Mouse (Mus musculus) kidney, embryonic 15.5 days (tissue): Measurements from ENCODE around the gene Ifit1bl1. TPM values are rescaled to one million over a fixed set of nuclear protein-coding genes. Genes with fewer than 3 reads are reported as not detected.
"Not testable (repeated sequence)": the region's sequence is repeated elsewhere in the genome, so short reads cannot be mapped to it uniquely, and the experiment has no call there.

ENCODE experiments used
- ATAC-seq: fragments of 200-750 bp; cut with Nextera tagmentation; replicated peaks from 2 replicates; pipeline ENCODE4 v1.8.0; 2017; ENCODE audit warnings: moderate TSS enrichment; ENCODE audit not compliant: low FRiP score
- H3K27ac ChIP-seq: fragments of 300-500 bp; sonication (generic); 2 replicates; pipeline ENCODE4 v1.5.1; 2015; ENCODE audit warnings: mild to moderate bottlenecking, inconsistent platforms
- H3K27me3 ChIP-seq: fragments of 300-500 bp; sonication (generic); 2 replicates; pipeline ENCODE4 v1.6.1; 2015; ENCODE audit warnings: inconsistent platforms
- H3K36me3 ChIP-seq: fragments of 300-500 bp; sonication (generic); 2 replicates; pipeline ENCODE4 v1.6.1; 2015; ENCODE audit warnings: inconsistent platforms
- H3K4me1 ChIP-seq: fragments of 300-500 bp; sonication (generic); 2 replicates; pipeline ENCODE4 v1.6.1; 2015; ENCODE audit warnings: inconsistent platforms
- H3K4me2 ChIP-seq: fragments of 300-500 bp; sonication (generic); 2 replicates; pipeline ENCODE4 v1.6.1; 2015; ENCODE audit warnings: moderate library complexity, mild to moderate bottlenecking, inconsistent platforms
- H3K4me3 ChIP-seq: fragments of 300-500 bp; sonication (generic); replicated peaks from 2 replicates; pipeline ENCODE4 v1.5.1; 2015; ENCODE audit warnings: mild to moderate bottlenecking, inconsistent platforms
- H3K9ac ChIP-seq: fragments of 300-500 bp; sonication (generic); 2 replicates; pipeline ENCODE4 v1.6.1; 2015; ENCODE audit warnings: mild to moderate bottlenecking, inconsistent platforms
- H3K9me3 ChIP-seq: fragments of 300-500 bp; sonication (generic); replicated peaks from 2 replicates; pipeline ENCODE4 v1.6.1; 2016; ENCODE audit warnings: inconsistent platforms
- WGBS: fragments of 180-500 bp; shearing (Covaris S2); methylation state at CpG from one replicate; pipeline ENCODE4 v1.1.7; 2015; ENCODE audit warnings: mixed read lengths; 5-methylcytosine and 5-hydroxymethylcytosine counted together
- polyA plus RNA-seq: library from polyadenylated mRNA; unstranded; fragments of >200 nt; fragmentation: Nextera tagmentation; extraction: Ambion mirVana; gene quantifications from 2 replicates; pipeline ENCODE4 v1.2.1, GENCODE M21; 2015

Gene Ifit1bl1
- polyA plus RNA-seq, 1 experiment from 2014 or later = 0.13 TPM

DNA sequence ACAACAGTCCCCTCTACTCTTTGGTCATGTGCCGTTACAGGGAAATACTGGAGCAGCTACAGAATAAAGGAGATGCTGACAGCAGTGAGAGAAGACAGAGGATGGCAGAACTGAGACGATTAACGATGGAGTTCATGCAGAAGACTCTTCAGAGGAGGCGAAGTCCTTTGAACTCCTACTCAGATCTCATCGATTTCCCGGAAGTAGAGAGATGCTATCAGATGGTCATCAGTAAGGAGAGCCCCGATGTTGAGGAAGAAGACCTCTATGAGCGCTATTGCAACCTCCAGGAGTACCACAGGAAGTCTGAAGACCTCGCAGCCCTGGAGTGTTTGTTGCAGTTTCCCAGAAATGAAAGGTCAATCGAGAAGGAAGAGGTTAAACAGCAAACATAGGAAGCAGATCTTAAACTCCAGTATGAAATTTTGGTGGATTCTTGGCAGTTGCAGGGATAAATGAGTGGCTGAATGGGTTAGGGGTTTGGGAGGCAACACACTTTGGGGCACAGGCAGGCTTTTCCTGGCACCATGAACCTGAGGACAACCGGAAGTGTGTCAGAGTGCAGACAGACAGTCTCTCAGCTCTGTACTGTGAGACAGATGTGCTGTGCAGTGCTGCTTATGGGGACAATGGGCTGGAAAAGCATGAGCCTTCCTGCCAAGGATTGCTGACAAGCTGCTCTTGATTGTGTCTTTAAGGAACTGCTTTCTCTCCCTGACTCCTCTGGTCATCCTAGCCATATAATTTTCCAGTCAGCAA lies 10.7 kb upstream of the Ifit1bl1 start:
- not testable (repeated sequence) for H3K4me2 ChIP-seq, H3K36me3 ChIP-seq, H3K27me3 ChIP-seq, H3K4me1 ChIP-seq, H3K4me3 ChIP-seq, H3K9me3 ChIP-seq, H3K27ac ChIP-seq, ATAC-seq, H3K9ac ChIP-seq
- 84% methylated on average over 6 of the region's 11 CpGs for WGBS

DNA sequence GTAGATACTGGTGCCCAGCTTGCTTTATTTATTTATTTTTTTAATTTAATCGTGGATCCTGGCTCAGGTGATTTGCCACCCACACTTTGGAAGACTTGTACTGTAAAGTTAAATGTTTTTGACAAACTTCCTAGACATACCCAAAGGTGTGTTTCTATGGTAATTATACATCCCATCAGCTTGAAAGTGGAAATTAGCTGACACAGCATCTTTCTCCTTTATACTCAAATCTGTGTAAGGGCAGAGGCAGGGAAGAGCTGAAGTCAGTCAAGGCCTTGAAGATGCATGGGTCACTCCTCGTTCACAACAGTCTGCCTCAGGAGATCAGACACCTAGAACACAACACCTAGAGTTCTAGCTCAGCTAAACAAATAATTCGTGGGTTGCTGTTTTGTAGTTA lies 8.4 kb upstream of the Ifit1bl1 start:
- H3K4me1 ChIP-seq, H3K9ac ChIP-seq, H3K36me3 ChIP-seq, H3K9me3 ChIP-seq, H3K27ac ChIP-seq, H3K27me3 ChIP-seq, H3K4me2 ChIP-seq, H3K4me3 ChIP-seq, ATAC-seq: not testable (repeated sequence)
- 81% methylated on average over 3 of the region's 3 CpGs for WGBS

DNA sequence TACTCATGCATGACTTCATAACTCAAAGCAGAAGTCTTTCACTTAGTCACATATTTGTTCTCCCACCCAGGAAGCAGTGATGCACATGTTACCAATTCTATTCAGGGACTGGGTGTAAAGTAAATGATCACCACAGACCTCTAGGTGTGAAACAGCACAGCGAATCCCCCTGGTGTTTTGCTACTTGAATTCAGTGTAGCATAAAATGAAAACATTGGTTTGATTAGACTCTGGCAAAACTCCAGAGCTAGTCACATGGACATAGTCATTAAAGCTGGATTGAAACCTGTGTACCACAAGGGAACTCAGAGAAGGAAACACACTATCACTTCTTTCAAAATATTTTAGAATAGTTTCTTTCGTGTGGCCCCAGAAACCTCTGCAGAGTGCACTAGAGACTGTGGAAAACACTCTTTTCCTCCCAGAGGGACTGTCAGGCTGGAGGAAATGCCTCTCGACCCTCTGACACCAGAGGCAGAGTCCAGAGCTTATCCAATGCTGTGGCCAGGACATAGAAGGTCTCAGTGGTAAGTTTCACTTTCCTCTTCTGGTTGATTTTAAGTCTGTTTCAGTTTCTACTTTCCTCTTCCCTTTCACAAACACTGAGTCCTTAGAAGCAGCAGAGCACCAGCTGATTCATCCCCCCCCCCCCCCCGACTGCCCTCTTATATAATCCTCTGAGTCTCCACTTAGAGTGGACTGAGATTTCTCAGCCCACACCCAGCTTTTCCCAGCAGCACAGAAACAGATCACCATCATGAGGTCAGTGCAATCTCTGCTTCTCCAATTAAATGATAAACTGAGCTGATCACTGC lies 5.7 kb upstream of the Ifit1bl1 start, which contains the start of gene Ifit3b:
Gene Ifit3b, plus strand, starts transcription at position 734 of the 815 bp plus-strand sequence.
- peak within 1 kb of the TSS; percentile 43; the same call in 1 of the 2 replicates for H3K27ac ChIP-seq
- WGBS = 33% methylated on average over 4 of the region's 4 CpGs
- peak; percentile 84 for ATAC-seq

DNA sequence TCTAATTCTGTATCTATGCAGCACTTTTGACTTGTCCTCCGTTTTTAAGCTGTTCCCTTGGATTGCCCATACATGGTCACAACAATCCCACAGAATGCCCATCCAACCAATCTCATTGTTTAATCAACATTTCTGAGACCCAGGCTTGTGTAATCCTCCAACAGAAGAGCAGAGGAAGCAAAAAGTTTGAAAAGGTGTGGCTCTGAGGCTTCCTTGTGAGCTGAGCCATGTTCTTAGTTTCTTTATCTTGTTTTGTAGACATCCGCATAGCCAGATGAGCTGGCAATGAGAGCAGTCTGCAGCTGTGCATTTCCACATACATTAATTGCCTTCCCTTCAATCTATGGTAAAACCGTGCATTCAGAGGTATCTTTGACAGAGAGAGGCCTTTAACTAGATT lies 3.7 kb upstream of the Ifit1bl1 start:
- WGBS = 94% methylated on average over 3 of the region's 3 CpGs
- no peak for ATAC-seq
- no peak overlapping the region for H3K9ac ChIP-seq
- H3K4me2 ChIP-seq = no peak overlapping the region
- H3K4me1 ChIP-seq = peaks cover 3% of the 10 kb centered on the region; the same call in 1 of the 2 replicates
- H3K36me3 ChIP-seq = no peaks in the 10 kb centered on the region
- no peak overlapping the region for H3K27ac ChIP-seq
- no peaks in the 10 kb centered on the region for H3K9me3 ChIP-seq
- H3K4me3 ChIP-seq = no peak overlapping the region
- H3K27me3 ChIP-seq = no peaks in the 10 kb centered on the region

More for the DNA sequence above, 5.7 kb upstream of the Ifit1bl1 start, which contains the start of gene Ifit3b:
- H3K9me3 ChIP-seq, H3K27me3 ChIP-seq, H3K36me3 ChIP-seq, H3K4me1 ChIP-seq, H3K9ac ChIP-seq, H3K4me3 ChIP-seq: not testable (repeated sequence)
- 0 out of 2 replicates have a peak within 1 kb of the TSS, but pooled peaks have one; percentile 13 for H3K4me2 ChIP-seq

DNA sequence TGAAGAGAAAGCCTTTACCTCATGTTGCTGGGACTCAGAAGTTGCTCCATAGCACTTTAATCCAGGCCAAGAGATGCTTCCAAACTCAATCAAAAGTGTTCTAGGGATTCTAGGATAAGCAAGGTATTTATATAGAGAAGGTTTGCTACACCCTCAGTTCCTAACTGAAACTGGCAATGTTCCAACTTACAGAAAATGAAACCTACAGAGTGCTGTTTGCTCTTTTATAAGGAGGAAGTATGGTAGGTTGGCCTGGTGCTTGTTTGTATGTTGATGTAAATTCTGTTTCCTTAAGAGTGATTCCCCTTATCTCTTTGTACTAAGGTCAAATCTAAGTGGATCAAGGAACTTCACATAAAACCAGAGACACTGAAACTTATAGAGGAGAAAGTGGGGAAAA lies 2.5 kb downstream of the Ifit1bl1 start:
- H3K4me1 ChIP-seq, H3K4me2 ChIP-seq, H3K36me3 ChIP-seq, H3K27me3 ChIP-seq, H3K27ac ChIP-seq, H3K9ac ChIP-seq, ATAC-seq, H3K9me3 ChIP-seq, H3K4me3 ChIP-seq: not testable (repeated sequence)

DNA sequence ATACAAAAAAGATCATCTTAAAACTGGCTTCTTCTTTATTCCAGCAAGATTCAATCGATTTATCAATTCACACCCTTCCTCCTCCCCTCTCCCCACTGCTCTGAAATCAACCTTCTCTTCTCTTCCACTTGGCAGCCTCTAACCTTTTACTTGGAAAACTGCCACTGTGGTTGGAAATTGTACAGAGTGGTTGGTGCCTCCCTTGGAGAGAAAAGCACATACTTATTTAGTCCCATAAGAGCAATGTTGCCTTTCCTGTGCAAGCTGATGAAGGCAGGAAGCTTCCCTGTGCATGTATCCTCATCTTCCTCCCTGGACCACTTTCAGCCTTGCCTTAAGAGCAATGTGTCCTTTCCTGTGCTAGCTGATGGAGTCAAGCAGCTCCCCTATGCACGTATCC lies 3.4 kb downstream of the Ifit1bl1 start:
- H3K9me3 ChIP-seq = no peaks in the 10 kb centered on the region
- H3K4me1 ChIP-seq = no peaks in the 10 kb centered on the region
- H3K36me3 ChIP-seq = no peaks in the 10 kb centered on the region
- no peak overlapping the region for H3K4me3 ChIP-seq
- no peak for ATAC-seq
- no peak overlapping the region for H3K9ac ChIP-seq
- WGBS = 78% methylated on average over 2 of the region's 2 CpGs
- no peak overlapping the region for H3K4me2 ChIP-seq
- no peaks in the 10 kb centered on the region for H3K27me3 ChIP-seq
- H3K27ac ChIP-seq = no peak overlapping the region

DNA sequence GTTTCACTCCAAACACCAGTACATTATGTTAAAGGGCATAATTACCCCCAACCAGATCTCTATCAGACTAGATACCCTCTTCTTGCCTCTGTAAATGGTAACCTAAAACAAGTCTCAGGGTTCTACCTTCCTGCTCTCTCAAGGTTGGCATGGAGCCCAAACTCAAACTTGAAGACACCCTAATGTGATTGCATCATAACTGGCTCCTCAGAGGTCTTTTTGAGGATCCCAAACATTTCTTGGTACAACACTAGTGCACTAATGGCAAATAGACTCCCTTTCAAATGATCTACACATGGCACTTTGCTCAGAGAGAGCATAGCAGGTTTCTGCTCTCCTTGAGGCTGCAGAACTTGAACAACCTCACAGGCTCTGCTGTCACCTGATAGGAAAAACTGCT lies 4.9 kb downstream of the Ifit1bl1 start:
- Histone ChIP-seq H3K4me2 (no peak overlapping the region), H3K4me1 (no peaks in the 10 kb centered on the region), H3K27ac (no peak overlapping the region), H3K27me3 (no peaks in the 10 kb centered on the region), H3K9ac (no peak overlapping the region), H3K9me3 (no peaks in the 10 kb centered on the region), H3K4me3 (no peak overlapping the region), H3K36me3 (no peaks in the 10 kb centered on the region)
- no peak for ATAC-seq

DNA sequence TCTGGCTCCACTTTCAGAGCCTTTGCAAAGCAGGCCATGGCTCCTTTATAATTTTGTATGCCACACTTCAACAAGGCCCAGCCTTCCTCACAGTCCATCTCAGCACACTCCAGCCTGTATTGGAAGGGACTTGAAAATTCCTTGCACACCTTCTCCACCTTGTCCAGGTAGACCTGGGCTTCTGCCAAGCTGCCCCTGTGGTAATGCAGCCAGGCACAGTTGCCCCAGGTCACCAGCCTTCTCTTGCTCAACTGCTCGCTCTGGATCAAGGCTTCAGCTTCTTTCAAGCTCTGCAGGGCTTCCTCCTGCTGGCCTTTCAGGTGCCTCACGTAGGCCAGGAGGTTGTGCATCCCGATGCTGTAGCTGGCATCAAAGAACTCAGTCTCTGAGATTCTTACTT lies 7.2 kb downstream of the Ifit1bl1 start:
- not testable (repeated sequence) for H3K27ac ChIP-seq, H3K27me3 ChIP-seq, H3K9me3 ChIP-seq, H3K4me3 ChIP-seq, H3K4me2 ChIP-seq, H3K36me3 ChIP-seq, H3K9ac ChIP-seq, ATAC-seq, H3K4me1 ChIP-seq
- 80% methylated on average over 3 of the region's 3 CpGs for WGBS

DNA sequence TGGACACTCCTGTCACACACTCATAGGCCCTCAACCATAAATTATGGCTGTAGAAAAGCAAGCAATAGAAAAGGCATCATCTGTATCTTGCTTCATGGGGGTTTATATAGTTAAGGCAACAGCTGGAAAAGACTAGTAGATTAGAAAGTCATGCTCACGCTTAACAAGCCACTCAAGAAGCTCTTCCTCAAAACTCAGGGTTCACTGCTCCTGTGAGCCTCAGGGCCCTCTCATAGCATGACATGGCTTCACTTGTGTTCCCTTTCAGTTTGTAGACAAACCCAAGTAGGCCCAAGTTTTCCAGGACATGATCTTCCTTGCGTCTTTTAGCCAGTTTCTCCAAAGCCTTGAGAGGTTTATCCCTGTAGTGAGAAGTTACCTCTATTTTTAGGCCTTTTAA lies 8.3 kb downstream of the Ifit1bl1 start:
- no peaks in the 10 kb centered on the region for H3K27me3 ChIP-seq
- H3K4me2 ChIP-seq = no peak overlapping the region
- no peaks in the 10 kb centered on the region for H3K9me3 ChIP-seq
- H3K4me3 ChIP-seq = no peak overlapping the region
- 88% methylated on average over 2 of the region's 2 CpGs for WGBS
- no peak for ATAC-seq
- H3K4me1 ChIP-seq = no peaks in the 10 kb centered on the region
- no peaks in the 10 kb centered on the region for H3K36me3 ChIP-seq
- no peak overlapping the region for H3K27ac ChIP-seq
- no peak overlapping the region for H3K9ac ChIP-seq

DNA sequence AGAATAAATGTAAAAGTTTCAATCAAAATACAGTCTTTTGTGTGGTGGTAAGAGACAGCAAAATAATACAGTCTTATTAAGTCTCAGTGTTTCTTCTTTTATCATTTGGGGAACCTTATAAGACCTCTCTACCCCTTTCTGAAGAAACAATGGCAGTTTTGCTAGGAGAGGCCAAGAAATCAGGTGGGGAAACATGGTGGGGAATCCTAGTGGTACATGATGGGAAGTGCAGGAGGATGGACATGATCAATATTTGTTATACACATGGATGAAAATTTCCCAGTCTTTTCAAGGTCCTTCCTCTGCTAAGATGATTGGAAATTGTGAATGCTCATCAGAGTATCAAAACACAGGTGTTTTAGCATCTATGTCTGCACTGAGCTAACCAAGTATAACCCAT lies 12.8 kb downstream of the Ifit1bl1 start:
- no peak overlapping the region for H3K27ac ChIP-seq
- H3K36me3 ChIP-seq = no peaks in the 10 kb centered on the region
- H3K27me3 ChIP-seq = no peaks in the 10 kb centered on the region
- H3K9me3 ChIP-seq = no peaks in the 10 kb centered on the region
- no peak overlapping the region for H3K4me2 ChIP-seq
- no peaks in the 10 kb centered on the region for H3K4me1 ChIP-seq
- no peak overlapping the region for H3K9ac ChIP-seq
- ATAC-seq = no peak
- no peak overlapping the region for H3K4me3 ChIP-seq

DNA sequence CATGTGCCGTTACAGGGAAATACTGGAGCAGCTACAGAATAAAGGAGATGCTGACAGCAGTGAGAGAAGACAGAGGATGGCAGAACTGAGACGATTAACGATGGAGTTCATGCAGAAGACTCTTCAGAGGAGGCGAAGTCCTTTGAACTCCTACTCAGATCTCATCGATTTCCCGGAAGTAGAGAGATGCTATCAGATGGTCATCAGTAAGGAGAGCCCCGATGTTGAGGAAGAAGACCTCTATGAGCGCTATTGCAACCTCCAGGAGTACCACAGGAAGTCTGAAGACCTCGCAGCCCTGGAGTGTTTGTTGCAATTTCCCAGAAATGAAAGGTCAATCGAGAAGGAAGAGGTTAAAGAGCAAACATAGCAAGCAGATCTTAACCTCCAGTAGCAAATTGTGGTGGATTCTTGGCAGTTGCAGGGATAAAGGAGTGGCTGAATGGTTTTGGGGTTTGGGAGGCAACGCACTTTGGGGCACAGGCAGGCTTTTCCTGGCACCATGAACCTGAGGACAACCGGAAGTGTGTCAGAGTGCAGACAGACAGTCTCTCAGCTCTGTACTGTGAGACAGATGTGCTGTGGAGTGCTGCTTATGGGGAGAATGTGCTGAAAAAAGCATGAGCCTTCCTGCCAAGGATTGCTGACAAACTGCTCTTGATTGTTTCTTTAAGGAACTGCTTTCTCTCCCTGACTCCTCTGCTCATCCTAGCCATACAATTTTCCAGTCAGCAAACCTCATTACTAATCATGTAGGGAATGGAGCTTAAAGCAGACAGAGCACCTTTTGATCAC lies 13.7 kb downstream of the Ifit1bl1 start:
- not testable (repeated sequence) for ATAC-seq, H3K4me2 ChIP-seq, H3K4me1 ChIP-seq, H3K9me3 ChIP-seq, H3K36me3 ChIP-seq, H3K9ac ChIP-seq, H3K27ac ChIP-seq, H3K4me3 ChIP-seq, H3K27me3 ChIP-seq
- WGBS = 74% methylated on average over 7 of the region's 12 CpGs
